ENCODE assay signal across 10 mouse cellular contexts in the genomic region with DNA sequence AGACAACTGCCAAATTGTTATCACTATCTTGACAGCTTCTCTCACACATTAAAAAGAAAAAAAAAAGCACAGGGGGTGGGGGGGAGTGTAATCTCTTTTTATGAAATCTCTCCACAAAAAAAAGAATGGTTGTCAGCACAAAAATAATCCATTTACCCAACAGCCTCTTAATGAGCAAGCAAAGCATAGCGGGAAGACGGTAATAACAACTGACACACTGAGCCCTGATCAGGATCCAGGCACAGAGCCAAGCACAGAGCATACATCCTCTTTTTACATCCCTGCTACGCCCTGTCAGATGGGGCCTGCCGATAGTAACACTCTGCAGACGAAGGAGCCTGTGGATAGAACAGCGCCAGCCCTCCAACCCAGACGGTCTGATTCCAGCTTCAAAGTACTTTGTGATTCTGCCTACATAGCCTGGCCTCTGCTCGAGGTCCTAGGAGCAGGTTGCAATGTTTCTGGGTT. TPM values are rescaled to one million over a fixed set of nuclear protein-coding genes. Genes with fewer than 3 reads are reported as not detected.
DNase-seq lines count a peak whose midpoint lies in the region; ATAC-seq and TF ChIP-seq lines count a peak whose summit lies in the region.
"Had no signal": no experiment of that assay in that cellular context is flagged by ENCODE, and none has a peak within 500 bp of the region (broad histone marks: within the 10 kb centered on the region; RNA-seq: fewer than 3 reads in every experiment).

No protein-coding gene starts in this region.

- H3K4me3 ChIP-seq in lung, adult 2 months (replicated peaks; ENCODE audit: extremely low read depth, low read depth, low read length) = no peak overlapping the region
- no peak overlapping the region for H3K4me3 ChIP-seq in lung, embryonic 16.5 days (ENCODE audit: low read length)
- H3K4me3 ChIP-seq: heart, embryonic 15.5 days had no signal

- DNase-seq in cerebellum, adult 18-20 months = peak; percentile 24 to 25
- no peak for DNase-seq in cerebellum, adult 9-10 months
- DNase-seq in lung, adult 18-20 months = peak; percentile 17 to 19
- DNase-seq in lung, adult 2 months = no peak
- DNase-seq in right cerebral cortex, postnatal 10 days (ENCODE audit: low spot score in 2 of 2) = peak; percentile 74 to 77
- no peak for DNase-seq in testis, postnatal 10 days (ENCODE audit: low spot score)

- H3K36me3 ChIP-seq in lung, embryonic 16.5 days (ENCODE audit: control insufficient read depth, insufficient read depth, low read length) = no peaks in the 10 kb centered on the region
- H3K36me3 ChIP-seq: heart, embryonic 15.5 days had no signal

- H3K9ac ChIP-seq in lung, embryonic 16.5 days (ENCODE audit: low read length) = no peak overlapping the region
- H3K9ac ChIP-seq: heart, embryonic 15.5 days had no signal

- 0 out of 2 replicates have a peak, but pooled peaks have one; percentile 36 for ATAC-seq in lung, embryonic 16.5 days (ENCODE audit: low read depth)
- no peak for ATAC-seq in erythroblast, adult 5-6 weeks (replicated peaks; ENCODE audit: low FRiP score, poor library complexity, severe bottlenecking)

- TF ChIP-seq CTCF in lung, adult 2 months (IDR thresholded peaks at IDR 0.05; ENCODE audit: insufficient read depth, low read length) = no peak

- TF ChIP-seq POLR2A in lung, adult 2 months (IDR thresholded peaks at IDR 0.05; ENCODE audit: borderline replicate concordance, extremely low read depth, low read depth, low read length) = no peak

- H3K9me3 ChIP-seq in lung, embryonic 16.5 days (ENCODE audit: control insufficient read depth, low read length) = no peaks in the 10 kb centered on the region
- H3K9me3 ChIP-seq: heart, embryonic 15.5 days had no signal

- 27% methylated on average over 8 of the region's 8 CpGs for WGBS in lung, adult 2 months
- WGBS in lung, embryonic 16.5 days = 25% methylated on average over 8 of the region's 8 CpGs

- no peaks in the 10 kb centered on the region for H3K4me1 ChIP-seq in lung, adult 2 months (ENCODE audit: control insufficient read depth, insufficient read depth, low read length)
- no peaks in the 10 kb centered on the region; the same call in 1 of the 2 replicates for H3K4me1 ChIP-seq in lung, embryonic 16.5 days (replicated peaks; ENCODE audit: control insufficient read depth, insufficient read depth, low read length)

- H3K27me3 ChIP-seq in lung, embryonic 16.5 days (ENCODE audit: control insufficient read depth, insufficient read depth, low read depth, low read length) = no peaks in the 10 kb centered on the region

- no peak overlapping the region for H3K4me2 ChIP-seq in lung, embryonic 16.5 days (ENCODE audit: low read depth, low read length)
- H3K4me2 ChIP-seq: heart, embryonic 15.5 days had no signal

- no peak overlapping the region for H3K27ac ChIP-seq in lung, embryonic 16.5 days (ENCODE audit: low read length)
- H3K27ac ChIP-seq: heart, embryonic 15.5 days had no signal

RNA-seq across cellular contexts. Expression of a gene that starts 13.4 kb away (rescaled TPM):
- not detected in 2 replicates for polyA plus RNA-seq in lung, adult 2 months (2012; rRNA removed)
- polyA plus RNA-seq in lung, embryonic 16.5 days (2015; fragmentation: Nextera tagmentation; extraction: Ambion mirVana) = not detected in 2 replicates
- not detected in 2 replicates for total RNA-seq in erythroblast, adult 5-6 weeks (2015; ENCODE audit: low replicate concordance)
- total RNA-seq in erythroblast, adult 5-6 weeks (2017; ENCODE audit: low replicate concordance) = not detected in 2 replicates
- polyA plus RNA-seq: heart, embryonic 15.5 days; liver, embryonic 16.5 days had no signal

Comparison
In these comparisons a context has a peak if more than half of its experiments do, and no peak if none do; other contexts are left out.
1. DNase-seq: peak in cerebellum, adult 18-20 months (2 of 2), lung, adult 18-20 months (2 of 2) and right cerebral cortex, postnatal 10 days (2 of 2); none in cerebellum, adult 9-10 months (single experiment), lung, adult 2 months (single experiment) and testis, postnatal 10 days (single experiment).